Mouse (Mus musculus): ENCODE results near the gene Lyl1. TPM values are rescaled to one million over a fixed set of nuclear protein-coding genes. Genes with fewer than 3 reads are reported as not detected.

The Lyl1 gene
- polyA plus RNA-seq, 1 experiment from 2014 or later: 5.6 TPM

- WGBS: 94% methylated on average over 5 of the region's 5 CpGs
- Histone ChIP-seq H3K9me3 (no peaks in the 10 kb centered on the region), H3K4me3 (no peak overlapping the region), H3K27ac (replicated peaks) (no peak overlapping the region), H3K4me2 (replicated peaks) (no peak overlapping the region), H3K27me3 (no peaks in the 10 kb centered on the region), H3K4me1 (no peaks in the 10 kb centered on the region), H3K36me3 (peaks cover 48% of the 10 kb centered on the region), H3K9ac (replicated peaks) (no peak overlapping the region)
- ATAC-seq (ENCODE audit: low FRiP score, low read depth): no peak
Measured at GRCm38 (mm10) chr8:84677305-84677704, 24.0 kb upstream of the Lyl1 start.

GRCm38 (mm10) chr8:84681476-84681875 is 19.8 kb upstream of the Lyl1 start:
- H3K4me3 ChIP-seq: no peak overlapping the region
- H3K9me3 ChIP-seq: no peaks in the 10 kb centered on the region
- no peak overlapping the region for H3K4me2 ChIP-seq (replicated peaks)
- H3K36me3 ChIP-seq: peaks cover 15% of the 10 kb centered on the region
- H3K27me3 ChIP-seq: no peaks in the 10 kb centered on the region
- H3K27ac ChIP-seq (replicated peaks): no peak overlapping the region
- no peak overlapping the region for H3K9ac ChIP-seq (replicated peaks)
- WGBS: 86% methylated on average over 2 of the region's 2 CpGs
- H3K4me1 ChIP-seq: peaks cover 19% of the 10 kb centered on the region
- no peak for ATAC-seq (ENCODE audit: low FRiP score, low read depth)

DNA sequence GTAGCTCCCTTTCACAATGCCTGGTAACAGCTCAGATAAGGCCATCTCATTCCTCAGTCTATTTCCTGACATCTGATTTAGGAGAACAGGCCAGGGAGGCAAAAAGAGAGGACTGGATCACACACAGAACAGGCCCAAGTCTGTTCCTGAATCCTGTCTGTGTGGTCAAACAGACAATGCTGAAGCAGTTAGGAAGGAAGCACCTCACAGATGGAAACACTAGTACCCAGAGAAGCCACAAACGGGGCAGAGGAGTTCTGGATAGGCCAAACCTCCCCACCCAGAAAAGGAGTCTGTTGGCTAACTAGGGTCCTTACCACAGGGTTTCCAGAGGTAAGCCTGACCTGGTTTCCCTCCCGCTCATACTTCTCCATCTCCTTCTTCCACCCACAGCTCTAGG is 19.0 kb upstream of the Lyl1 start:
- no peaks in the 10 kb centered on the region for H3K9me3 ChIP-seq
- H3K4me2 ChIP-seq (replicated peaks): no peak overlapping the region
- no peak overlapping the region for H3K4me3 ChIP-seq
- 91% methylated on average over 2 of the region's 2 CpGs for WGBS
- peaks cover 23% of the 10 kb centered on the region for H3K4me1 ChIP-seq
- H3K27me3 ChIP-seq: no peaks in the 10 kb centered on the region
- H3K27ac ChIP-seq (replicated peaks): no peak overlapping the region
- no peak overlapping the region for H3K9ac ChIP-seq (replicated peaks)
- ATAC-seq (ENCODE audit: low FRiP score, low read depth): no peak
- H3K36me3 ChIP-seq: peaks cover 10% of the 10 kb centered on the region; the same call in 1 of the 2 replicates

DNA sequence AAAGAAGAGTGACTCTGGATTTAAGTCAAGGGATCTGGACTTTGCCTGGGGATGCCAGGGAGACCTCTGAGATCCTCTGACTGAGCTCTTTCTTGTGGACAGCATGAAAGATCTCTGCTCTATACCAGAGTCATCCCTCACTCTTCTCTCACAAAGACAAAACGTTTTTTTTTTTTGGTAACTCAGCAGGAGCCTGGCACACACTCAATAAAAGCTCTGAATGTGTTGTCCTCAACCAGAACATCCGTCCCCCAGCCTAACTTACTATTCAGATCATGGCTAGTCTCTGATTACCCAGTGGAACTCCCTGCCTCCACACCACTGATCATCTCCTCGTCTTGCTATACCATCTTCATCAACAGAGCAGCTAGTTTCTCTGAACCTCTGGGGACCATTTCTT is 16.7 kb upstream of the Lyl1 start:
- Histone ChIP-seq H3K4me3 (no peak overlapping the region), H3K27me3 (no peaks in the 10 kb centered on the region), H3K9me3 (no peaks in the 10 kb centered on the region), H3K27ac (replicated peaks) (no peak overlapping the region), H3K9ac (replicated peaks) (no peak overlapping the region), H3K36me3 (peaks cover 10% of the 10 kb centered on the region; the same call in 1 of the 2 replicates), H3K4me2 (replicated peaks) (no peak overlapping the region), H3K4me1 (peaks cover 37% of the 10 kb centered on the region)
- 47% methylated on average over 3 of the region's 3 CpGs for WGBS
- ATAC-seq (ENCODE audit: low FRiP score, low read depth): no peak

DNA sequence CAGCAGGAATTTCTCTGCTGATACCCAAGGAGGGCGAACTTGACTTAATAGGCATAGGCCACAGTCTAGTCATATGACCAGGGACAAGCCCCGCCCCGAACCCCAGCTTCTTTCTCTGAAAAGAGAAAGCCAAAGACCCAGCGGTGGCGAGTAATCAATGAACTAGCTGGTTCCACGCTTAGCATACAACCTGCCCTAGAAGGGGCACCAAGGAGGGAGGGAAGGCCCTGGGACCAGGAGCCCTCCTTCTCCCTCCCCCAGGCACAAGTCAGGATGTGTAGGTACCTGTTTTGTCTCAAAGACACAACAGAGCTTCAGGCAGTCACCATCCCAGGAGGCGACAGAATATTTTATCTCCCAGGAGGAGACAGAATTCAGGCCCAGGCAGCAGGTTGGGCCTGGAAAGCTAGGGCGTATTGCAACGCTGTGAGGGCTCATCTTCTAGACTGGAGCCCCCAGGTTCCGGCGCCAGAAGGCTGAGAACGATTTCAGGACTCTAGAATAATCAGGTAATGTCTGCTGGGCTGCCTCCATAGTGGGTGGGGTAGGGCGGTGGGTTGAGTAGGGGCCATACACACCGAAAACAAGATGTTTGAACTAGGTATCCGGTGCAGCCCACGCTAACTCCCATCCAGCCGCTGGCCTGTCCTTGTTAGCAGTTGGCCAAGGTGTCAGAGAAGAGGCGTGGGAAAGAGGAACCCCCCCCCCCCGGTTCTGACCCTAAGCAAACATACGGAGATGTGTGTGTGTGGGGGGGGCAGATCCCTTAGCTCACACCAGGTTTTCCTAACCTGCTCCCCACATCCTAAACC is 14.9 kb upstream of the Lyl1 start, which contains the start of gene Trmt1:
TSS of gene Trmt1 (plus strand) at position 117 of the 812 bp plus-strand sequence.
- ATAC-seq (ENCODE audit: low FRiP score, low read depth): peak; percentile 16; the same call in 1 of the 2 replicates
- WGBS: 7% methylated on average over 20 of the region's 20 CpGs
- H3K9ac ChIP-seq (replicated peaks): peak within 1 kb of the TSS; percentile 100
- H3K36me3 ChIP-seq: peaks cover 15% of the 10 kb centered on the region; the same call in 1 of the 2 replicates
- H3K27ac ChIP-seq (replicated peaks): peak within 1 kb of the TSS; percentile 93
- H3K27me3 ChIP-seq: no peaks in the 10 kb centered on the region
- no peaks in the 10 kb centered on the region for H3K9me3 ChIP-seq
- H3K4me3 ChIP-seq: peak within 1 kb of the TSS; percentile 94
- peak within 1 kb of the TSS; percentile 88 for H3K4me2 ChIP-seq (replicated peaks)
- H3K4me1 ChIP-seq: peaks cover 46% of the 10 kb centered on the region

DNA sequence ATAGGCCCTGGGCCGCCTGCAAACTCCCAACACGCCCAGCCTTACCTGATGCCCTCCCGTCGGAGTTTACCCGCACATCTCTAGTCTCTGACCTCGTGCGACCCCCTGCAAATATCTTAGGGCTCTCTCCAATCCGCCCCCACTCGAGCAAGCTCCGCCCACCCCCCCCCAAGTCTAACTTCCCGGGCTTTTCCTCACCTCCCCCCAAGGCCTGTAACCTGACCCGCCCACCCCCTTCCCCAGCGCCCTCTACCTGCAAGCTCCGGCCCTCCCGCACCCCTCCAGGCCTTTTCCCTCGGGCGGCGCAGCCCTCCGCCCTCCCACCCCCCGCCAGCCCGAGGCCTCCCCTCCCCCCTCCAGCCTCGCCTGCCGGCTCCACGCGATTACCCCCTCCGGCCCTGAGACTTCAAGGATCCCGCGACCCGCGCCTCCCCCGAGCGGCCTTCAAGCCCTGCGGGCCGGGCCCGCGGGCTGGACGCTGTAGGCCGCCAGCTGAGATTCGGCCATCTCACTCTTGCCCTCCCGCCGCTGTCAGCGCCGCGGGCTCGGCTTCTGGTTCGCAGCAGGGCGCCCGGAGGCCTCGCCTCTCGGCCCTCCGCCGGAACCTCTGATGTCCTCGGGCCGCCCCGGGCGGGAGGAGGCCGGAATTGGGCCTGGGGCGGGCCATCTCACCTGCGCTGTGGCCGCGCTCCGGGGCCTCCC is 14.1 kb upstream of the Lyl1 start:
- peak overlapping the region; percentile 88 for H3K4me2 ChIP-seq (replicated peaks)
- WGBS: 1% methylated on average over 53 of the region's 62 CpGs
- H3K9ac ChIP-seq (replicated peaks): peak overlapping the region; percentile 100
- peak overlapping the region; percentile 94 for H3K4me3 ChIP-seq
- peaks cover 46% of the 10 kb centered on the region for H3K4me1 ChIP-seq
- no peaks in the 10 kb centered on the region for H3K27me3 ChIP-seq
- peak overlapping the region; percentile 93 for H3K27ac ChIP-seq (replicated peaks)
- peak; percentile 52 for ATAC-seq (ENCODE audit: low FRiP score, low read depth)
- peaks cover 18% of the 10 kb centered on the region for H3K36me3 ChIP-seq
- no peaks in the 10 kb centered on the region for H3K9me3 ChIP-seq

GRCm38 (mm10) chr8:84687705-84688100 is 13.6 kb upstream of the Lyl1 start, which contains the start of gene Nacc1:
Gene Nacc1 (minus strand): TSS chr8:84687862.
- Histone ChIP-seq H3K27me3 (no peaks in the 10 kb centered on the region), H3K9ac (replicated peaks) (peak within 1 kb of the TSS; percentile 100), H3K4me2 (replicated peaks) (peak within 1 kb of the TSS; percentile 88), H3K27ac (replicated peaks) (peak within 1 kb of the TSS; percentile 93), H3K36me3 (peaks cover 18% of the 10 kb centered on the region), H3K4me3 (peak within 1 kb of the TSS; percentile 94), H3K9me3 (no peaks in the 10 kb centered on the region), H3K4me1 (peaks cover 46% of the 10 kb centered on the region)
- ATAC-seq (ENCODE audit: low FRiP score, low read depth): peak; percentile 75
- WGBS: under 1% methylated on average over 27 of the region's 37 CpGs

GRCm38 (mm10) chr8:84689091-84689915 is 12.0 kb upstream of the Lyl1 start:
- Histone ChIP-seq H3K4me2 (replicated peaks) (peak overlapping the region; percentile 74), H3K36me3 (peaks cover 26% of the 10 kb centered on the region), H3K4me3 (peak overlapping the region; percentile 71), H3K9me3 (no peaks in the 10 kb centered on the region), H3K27ac (replicated peaks) (no peak overlapping the region), H3K9ac (replicated peaks) (peak overlapping the region; percentile 63), H3K27me3 (no peaks in the 10 kb centered on the region), H3K4me1 (peaks cover 46% of the 10 kb centered on the region)
- ATAC-seq (ENCODE audit: low FRiP score, low read depth): peak; percentile 87
- under 1% methylated on average over 47 of the region's 47 CpGs for WGBS

GRCm38 (mm10) chr8:84693332-84693731 is 7.9 kb upstream of the Lyl1 start:
- no peak overlapping the region for H3K4me2 ChIP-seq (replicated peaks)
- peaks cover 16% of the 10 kb centered on the region for H3K4me1 ChIP-seq
- no peak overlapping the region for H3K9ac ChIP-seq (replicated peaks)
- peaks cover 56% of the 10 kb centered on the region for H3K36me3 ChIP-seq
- 85% methylated on average over 4 of the region's 4 CpGs for WGBS
- H3K27me3 ChIP-seq: no peaks in the 10 kb centered on the region
- ATAC-seq (ENCODE audit: low FRiP score, low read depth): no peak
- no peak overlapping the region for H3K4me3 ChIP-seq
- H3K9me3 ChIP-seq: no peaks in the 10 kb centered on the region
- no peak overlapping the region for H3K27ac ChIP-seq (replicated peaks)

GRCm38 (mm10) chr8:84695140-84695539 is 6.1 kb upstream of the Lyl1 start:
- WGBS: 89% methylated on average over 6 of the region's 6 CpGs

DNA sequence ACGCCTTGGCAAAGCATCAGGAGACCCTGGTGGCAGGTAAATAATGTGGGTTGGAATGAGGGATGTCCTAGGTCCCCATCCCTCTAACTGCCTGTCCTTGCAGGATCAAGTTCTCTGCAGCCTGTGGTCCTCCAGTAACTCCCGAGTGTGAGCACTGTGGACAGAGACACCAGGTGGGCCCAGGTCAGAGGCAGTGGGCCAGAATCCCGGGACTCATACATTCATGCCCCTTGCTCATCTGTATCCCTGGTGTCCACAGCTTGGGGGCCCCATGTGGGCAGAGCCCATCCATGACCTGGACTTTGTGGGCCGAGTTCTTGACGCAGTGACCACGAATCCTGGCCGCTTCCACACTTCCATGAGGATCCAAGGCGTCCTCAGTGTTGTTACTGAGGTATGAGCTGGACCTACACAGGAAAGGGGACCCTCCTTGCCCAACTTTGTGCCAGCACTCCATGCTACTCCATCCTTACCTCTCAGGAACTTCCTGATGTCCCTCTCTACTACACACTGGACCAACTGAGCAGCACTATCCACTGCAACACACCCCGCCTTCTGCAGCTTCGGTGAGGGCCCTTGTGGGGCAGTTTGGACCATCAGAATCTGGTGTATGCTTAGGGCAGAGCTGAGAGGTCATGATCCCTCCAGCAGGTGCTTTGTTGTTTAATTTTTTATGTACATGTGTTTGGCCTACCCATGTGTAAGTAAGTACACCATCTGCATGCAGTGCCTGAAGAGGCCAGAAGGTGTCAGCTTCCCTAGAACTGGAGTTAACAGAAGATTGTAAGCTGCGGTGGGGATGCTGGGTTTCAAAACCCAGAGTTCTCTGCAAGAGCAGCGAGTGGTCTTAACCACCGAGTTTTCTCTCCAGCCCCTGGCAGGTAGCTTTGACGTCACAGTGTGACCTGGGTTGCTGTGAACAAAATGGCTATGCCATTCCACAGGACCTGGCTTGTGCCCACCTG is 3.8 kb upstream of the Lyl1 start:
- Histone ChIP-seq H3K36me3 (peaks cover 54% of the 10 kb centered on the region), H3K9me3 (no peaks in the 10 kb centered on the region), H3K4me1 (peaks cover 7% of the 10 kb centered on the region), H3K4me2 (replicated peaks) (no peak overlapping the region), H3K9ac (replicated peaks) (no peak overlapping the region), H3K27ac (replicated peaks) (no peak overlapping the region), H3K27me3 (peaks cover 26% of the 10 kb centered on the region), H3K4me3 (no peak overlapping the region)
- ATAC-seq (ENCODE audit: low FRiP score, low read depth): no peak
- 87% methylated on average over 14 of the region's 14 CpGs for WGBS

More at GRCm38 (mm10) chr8:84695140-84695539, 6.1 kb upstream of the Lyl1 start:
- H3K9ac ChIP-seq (replicated peaks): no peak overlapping the region
- H3K27me3 ChIP-seq: peaks cover 4% of the 10 kb centered on the region
- no peak for ATAC-seq (ENCODE audit: low FRiP score, low read depth)
- no peak overlapping the region for H3K4me3 ChIP-seq
- no peak overlapping the region for H3K4me2 ChIP-seq (replicated peaks)
- H3K27ac ChIP-seq (replicated peaks): no peak overlapping the region
- H3K4me1 ChIP-seq: peaks cover 3% of the 10 kb centered on the region
- peaks cover 66% of the 10 kb centered on the region for H3K36me3 ChIP-seq
- H3K9me3 ChIP-seq: no peaks in the 10 kb centered on the region

Data from midbrain, embryonic 12.5 days (tissue).